In genomic region chr7:78483061-78483460, GRCm38 (mm10) we compare ENCODE assay signal across 9 mouse cellular contexts.
A peak's percentile ranks its signal among the peaks of the same experiment; 100 is the strongest.
DNase-seq lines count a peak whose midpoint lies in the region.
"Had no signal": no experiment of that assay in that cellular context is flagged by ENCODE, and none has a peak within 500 bp of the region (broad histone marks: within the 10 kb centered on the region; RNA-seq: fewer than 3 reads in every experiment).

No protein-coding gene starts in this region.

- 82% methylated on average over 2 of the region's 2 CpGs for WGBS in heart, embryonic 10.5 days

- H3K27ac ChIP-seq in heart, embryonic 10.5 days, result no peak overlapping the region
- H3K27ac ChIP-seq: heart, embryonic 13.5 days had no signal

- H3K27me3 ChIP-seq in heart, embryonic 10.5 days (ENCODE audit: insufficient read depth, poor library complexity, severe bottlenecking), result no peaks in the 10 kb centered on the region
- H3K27me3 ChIP-seq: heart, embryonic 13.5 days had no signal

- no peaks in the 10 kb centered on the region for H3K4me1 ChIP-seq in heart, embryonic 10.5 days
- H3K4me1 ChIP-seq: heart, embryonic 13.5 days had no signal

- no peak overlapping the region for H3K4me3 ChIP-seq in heart, embryonic 10.5 days
- H3K4me3 ChIP-seq: heart, embryonic 13.5 days had no signal

- no peaks in the 10 kb centered on the region for H3K9me3 ChIP-seq in heart, embryonic 10.5 days
- H3K9me3 ChIP-seq: heart, embryonic 13.5 days had no signal

- no peaks in the 10 kb centered on the region for H3K36me3 ChIP-seq in heart, embryonic 10.5 days
- H3K36me3 ChIP-seq: heart, embryonic 13.5 days had no signal

- DNase-seq in heart, adult 8-10 months (ENCODE audit: low spot score), result peak; percentile 23
- no peak for DNase-seq in heart, embryonic 10.5 days (ENCODE audit: low spot score)
- peak; percentile 65 for DNase-seq in adrenal gland, postnatal 10 days
- DNase-seq in cerebellum, adult 11-12 months, result peak; percentile 83
- DNase-seq in heart, postnatal 4 days, result peak; percentile 22
- DNase-seq in layer of hippocampus, adult 18-20 months (ENCODE audit: low spot score in 2 of 2), result no peak
- DNase-seq in lung, adult 18-20 months, result no peak
- DNase-seq in lung, postnatal 10 days, result no peak

Comparison
In these comparisons a context has a peak if more than half of its experiments do, and no peak if none do; other contexts are left out.
1. DNase-seq: peak in heart, adult 8-10 months (single experiment), adrenal gland, postnatal 10 days (single experiment), cerebellum, adult 11-12 months (single experiment) and heart, postnatal 4 days (single experiment); none in heart, embryonic 10.5 days (single experiment), layer of hippocampus, adult 18-20 months (0 of 2), lung, adult 18-20 months (0 of 2) and lung, postnatal 10 days (single experiment).